Mouse (Mus musculus) kidney, adult 10 weeks (tissue): ENCODE results near the gene Cox11. TPM values are rescaled to one million over a fixed set of nuclear protein-coding genes. Genes with fewer than 3 reads are reported as not detected.

Source experiments
- polyA plus RNA-seq: library from polyadenylated mRNA; stranded (reverse); fragments of 350-450 nt; fragmentation: Illumina TruSeq; extraction: RNeasy Lipid Tissue Mini Kit (QIAGEN cat#74804); gene quantifications from one replicate; pipeline ENCODE4 v1.2.3, GENCODE M21; 2014; ENCODE audit warnings: low read depth, low replicate concordance

Cox11 gene
- 52.4 TPM for polyA plus RNA-seq

GRCm38 (mm10) chr11:90637440-90638311 is at the start of gene Cox11, which contains the start of gene Stxbp4:
Gene Cox11 (plus strand): TSS chr11:90638173.
Gene Stxbp4 (minus strand): TSS chr11:90638084.

DNA sequence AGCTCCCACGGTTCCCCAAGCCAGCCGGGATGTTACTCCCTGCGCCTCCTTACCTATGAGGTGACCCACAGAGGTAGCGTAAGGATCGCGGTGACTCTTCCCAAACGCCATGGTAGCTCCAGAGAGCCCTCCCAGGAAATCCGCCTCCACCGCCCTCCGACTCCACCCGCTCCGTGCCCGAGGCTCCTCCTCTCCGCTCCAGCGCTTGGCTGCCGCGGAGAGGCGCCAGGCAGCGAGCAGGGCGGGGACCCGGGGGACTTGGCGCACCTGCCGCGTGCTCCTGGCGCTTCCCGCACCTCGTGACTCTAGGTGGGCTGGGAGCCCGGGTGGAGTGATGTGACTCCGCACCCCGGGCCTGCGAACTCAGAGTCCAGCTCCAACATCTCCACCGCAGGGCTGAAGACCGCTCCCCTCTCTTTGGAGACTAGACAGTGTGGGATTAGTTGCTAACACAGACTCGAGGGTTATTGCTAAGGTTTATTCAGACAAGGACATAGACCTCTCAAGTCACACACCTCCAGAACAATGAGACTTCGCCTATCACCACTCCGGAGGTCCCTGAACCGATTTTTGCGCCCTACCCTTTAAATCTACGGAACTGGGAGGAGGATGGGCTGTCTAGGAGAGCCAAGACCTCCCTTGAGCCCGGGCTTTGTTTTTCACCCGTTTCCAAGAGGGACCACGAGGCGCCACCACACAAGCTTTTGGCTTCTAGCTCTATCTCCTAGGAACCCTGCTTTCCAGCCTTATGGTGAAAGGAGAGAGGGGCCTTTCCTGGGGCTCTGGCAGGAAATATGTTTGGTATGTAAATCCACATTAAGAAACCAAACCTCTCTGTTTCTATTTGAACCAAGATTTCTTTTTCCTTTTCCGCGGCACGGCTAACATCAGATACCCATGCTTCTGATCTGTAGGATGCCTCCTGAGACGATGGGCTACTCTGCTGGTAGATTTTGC is 49.8 kb downstream of the Cox11 start, which contains the start of gene Tom1l1:
TSS of gene Tom1l1 (minus strand) at position 907 of the 957 bp plus-strand sequence.

Other genes with a start within 250 kb of the Cox11 start
- 46.3 TPM for gene Hlf, start 247.3 kb upstream of the Cox11 start, polyA plus RNA-seq
- 32.1 TPM for gene Stxbp4, start 89 bp upstream of the Cox11 start, polyA plus RNA-seq
- 49.0 TPM for gene Tom1l1, start 50.2 kb downstream of the Cox11 start, polyA plus RNA-seq